Mouse (Mus musculus) kidney, postnatal 14 days (tissue): ENCODE data around the gene Stxbp5.
A peak's percentile ranks its signal among the peaks of the same experiment; 100 is the strongest.
"Not testable (repeated sequence)": the region's sequence is repeated elsewhere in the genome, so short reads cannot be mapped to it uniquely, and the experiment has no call there.

Experiments
- DNase-seq: peaks from one replicate; pipeline ENCODE4 v3.0.0; 2022; ENCODE audit warnings: mixed read lengths

Stxbp5 gene

DNA sequence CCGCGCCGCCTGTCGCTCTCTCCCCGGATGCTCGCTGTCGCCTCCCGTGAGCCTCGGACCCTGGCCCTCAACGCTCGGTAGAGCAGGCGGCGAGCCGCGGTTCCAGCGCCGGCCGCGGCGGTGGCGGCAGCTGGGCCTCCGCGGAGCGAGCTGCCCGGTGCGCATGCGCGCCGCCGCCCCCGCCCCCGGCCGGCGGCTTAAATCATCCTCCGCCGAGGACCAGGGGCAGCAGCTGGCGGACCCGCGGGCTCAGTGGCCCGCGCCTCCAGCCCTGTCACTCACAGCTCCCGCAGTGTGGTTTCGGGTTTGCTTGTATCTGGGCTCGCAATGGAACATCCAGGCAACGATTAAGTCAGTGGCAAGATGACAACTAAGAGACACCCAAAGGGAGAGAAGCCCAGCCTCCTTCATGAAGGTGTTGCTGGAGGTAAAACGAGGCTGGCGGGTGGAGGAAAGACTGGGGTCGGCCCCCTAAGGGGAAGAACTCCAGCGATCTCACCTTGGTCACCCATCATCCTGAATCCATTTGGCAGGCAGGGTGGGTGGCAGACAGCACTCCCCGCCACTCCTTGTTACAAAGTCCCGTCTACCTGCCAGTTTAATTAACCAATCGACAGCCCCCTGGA, at the start of gene Stxbp5:
Gene Stxbp5, minus strand, starts transcription at position 9 of the 626 bp plus-strand sequence.
- DNase-seq, result peak; percentile 90

DNA sequence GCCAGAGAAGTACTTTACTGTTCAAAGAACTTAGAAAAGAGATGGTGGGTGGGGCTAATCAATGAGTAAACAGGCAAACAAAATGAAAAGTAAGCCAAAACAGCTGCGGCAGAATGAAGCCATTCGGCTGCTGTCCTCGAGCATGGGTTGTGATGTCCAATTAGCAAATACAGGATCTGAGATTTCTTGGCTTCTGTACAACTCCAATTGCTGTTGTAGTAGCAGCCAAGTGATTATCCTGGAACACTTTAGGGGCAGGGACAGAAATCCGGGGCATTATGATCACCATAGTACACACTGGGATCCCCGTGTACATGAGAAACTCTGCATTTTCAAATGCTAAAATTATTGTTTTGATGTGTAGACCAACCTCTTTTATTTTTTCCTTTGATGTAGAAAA, 11.5 kb upstream of the Stxbp5 start:
- no peak for DNase-seq

- DNase-seq, result peak; percentile 45
Observed at GRCm38 (mm10) chr10:9907919-9908502, 7.1 kb upstream of the Stxbp5 start.

DNA sequence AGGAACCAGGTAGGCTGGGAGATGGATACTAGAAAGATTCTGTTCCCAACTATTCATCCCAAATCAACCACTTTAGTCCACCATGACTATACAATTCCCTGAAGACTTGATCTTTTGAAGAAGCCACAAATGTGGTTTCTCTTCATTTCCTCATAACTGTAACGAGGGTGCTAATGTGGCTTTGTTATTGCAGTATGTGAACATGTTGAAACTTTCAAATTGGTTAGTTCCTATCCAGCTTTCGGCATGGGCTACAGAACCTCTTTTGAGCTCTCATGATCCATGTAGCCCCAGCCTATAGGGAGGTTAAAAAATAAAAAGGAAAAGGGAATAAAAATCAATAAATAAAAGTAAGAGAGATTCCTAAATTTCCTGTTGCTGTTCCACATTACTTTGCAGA, 6.6 kb upstream of the Stxbp5 start:
- DNase-seq, result no peak

DNA sequence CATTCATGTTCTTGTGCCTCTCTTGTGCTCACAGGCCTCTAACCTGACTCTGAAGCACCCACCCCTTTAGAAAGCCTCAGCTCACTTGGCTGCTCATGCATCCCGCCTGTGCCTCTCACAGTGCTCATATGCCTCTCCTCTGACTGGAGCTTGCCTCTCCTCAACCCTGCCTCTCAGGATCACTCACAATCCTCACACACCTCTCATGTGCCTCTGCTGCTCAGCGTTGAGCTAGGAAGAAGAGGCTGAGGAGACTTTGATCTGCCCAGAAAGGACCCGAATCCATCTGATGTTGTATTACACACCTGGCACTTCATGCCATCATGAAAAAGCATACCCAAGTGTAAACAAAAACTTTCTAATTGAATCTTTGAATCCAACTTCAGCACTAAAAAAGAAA, 5.3 kb upstream of the Stxbp5 start:
- DNase-seq, result no peak

DNA sequence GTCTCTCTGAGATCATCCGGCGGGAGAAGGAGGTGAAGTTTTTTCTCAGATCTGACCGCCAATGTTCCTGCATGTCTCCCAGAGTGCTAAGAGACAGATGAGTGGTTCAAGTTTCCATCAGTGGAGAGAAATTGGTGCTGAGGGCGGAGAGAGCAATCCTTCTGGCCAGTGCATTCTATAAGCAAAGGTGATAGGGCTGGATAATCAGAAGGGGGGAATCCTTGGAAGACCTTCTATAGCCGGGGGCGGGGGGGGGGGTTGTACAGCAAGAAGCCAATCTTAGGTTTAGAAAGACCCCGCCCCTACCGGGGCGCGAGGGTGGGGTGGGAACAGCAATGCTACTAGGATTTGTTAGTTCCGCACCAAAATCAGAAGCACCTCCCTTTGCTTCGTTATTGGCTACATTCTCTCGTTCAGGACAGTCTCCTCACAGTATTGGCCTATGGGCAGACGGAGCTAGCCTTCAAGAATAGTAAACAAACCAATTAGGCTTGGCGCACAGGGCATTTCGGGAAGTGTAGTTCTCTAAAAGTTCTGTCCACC, 889 bp upstream of the Stxbp5 start:
- peak; percentile 91 for DNase-seq

GRCm38 (mm10) chr10:9900315-9901070, 386 bp downstream of the Stxbp5 start:
- DNase-seq, result peak; percentile 56

- DNase-seq, result peak; percentile 15
Observed at GRCm38 (mm10) chr10:9899816-9900215, 1.1 kb downstream of the Stxbp5 start.

DNA sequence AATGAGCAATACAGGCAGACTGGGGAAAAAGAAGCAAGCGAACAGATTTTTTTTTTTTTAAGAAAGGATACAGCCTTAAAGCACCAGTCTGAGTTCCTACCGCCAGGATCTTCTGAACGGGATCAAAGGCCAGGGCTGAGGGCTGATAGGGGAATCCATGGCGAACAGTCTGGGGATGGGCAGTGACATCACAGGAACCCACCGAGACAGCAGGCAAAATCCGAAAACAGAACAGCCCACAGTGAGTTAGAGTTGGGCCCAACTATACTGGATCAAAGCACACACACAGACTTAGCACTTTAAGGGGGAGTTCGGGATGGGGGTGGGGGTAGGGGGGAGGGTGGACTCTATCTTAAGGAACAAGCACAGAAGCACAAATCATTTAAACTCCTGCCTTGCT, 1.8 kb downstream of the Stxbp5 start:
- DNase-seq, result no peak

DNA sequence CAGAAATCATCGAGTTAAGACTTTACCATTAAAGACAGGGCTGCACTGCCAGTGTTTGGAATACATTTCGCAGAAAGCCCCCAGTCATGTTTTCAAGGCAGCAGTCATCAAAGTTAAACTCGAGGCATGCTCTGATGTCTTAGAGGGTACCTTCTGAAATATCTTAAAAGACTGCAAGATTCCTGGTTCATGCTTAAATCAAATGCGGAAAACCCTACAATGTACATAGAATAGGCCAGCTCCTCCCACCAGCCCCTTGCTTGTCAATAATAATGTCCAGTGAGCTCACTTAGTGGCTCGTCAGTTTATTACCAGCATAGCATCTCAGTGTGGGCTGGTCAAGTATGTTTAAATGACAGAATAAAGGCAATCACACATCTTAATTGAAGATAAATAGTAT, 3.0 kb downstream of the Stxbp5 start:
- no peak for DNase-seq

DNA sequence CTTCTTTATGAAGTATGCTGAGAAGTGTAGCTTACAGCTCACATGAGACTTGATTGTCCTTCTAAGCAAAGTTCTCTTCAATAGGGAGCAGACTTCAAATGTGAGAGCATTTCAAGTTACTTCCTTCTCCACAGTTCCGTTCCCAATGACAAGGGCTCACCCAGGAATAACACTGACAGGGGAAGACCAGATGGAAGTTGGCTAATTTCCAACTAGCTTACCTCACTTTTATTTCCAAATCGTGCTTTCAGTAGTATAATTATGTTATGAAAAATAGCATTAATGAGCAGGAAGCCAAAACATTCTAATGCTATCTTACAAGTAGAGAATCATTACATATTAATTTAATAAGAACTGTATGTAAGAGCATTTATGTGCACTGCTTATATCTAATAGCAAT, 7.3 kb downstream of the Stxbp5 start:
- no peak for DNase-seq

- no peak for DNase-seq
Observed at GRCm38 (mm10) chr10:9889651-9890050, 11.2 kb downstream of the Stxbp5 start.

DNA sequence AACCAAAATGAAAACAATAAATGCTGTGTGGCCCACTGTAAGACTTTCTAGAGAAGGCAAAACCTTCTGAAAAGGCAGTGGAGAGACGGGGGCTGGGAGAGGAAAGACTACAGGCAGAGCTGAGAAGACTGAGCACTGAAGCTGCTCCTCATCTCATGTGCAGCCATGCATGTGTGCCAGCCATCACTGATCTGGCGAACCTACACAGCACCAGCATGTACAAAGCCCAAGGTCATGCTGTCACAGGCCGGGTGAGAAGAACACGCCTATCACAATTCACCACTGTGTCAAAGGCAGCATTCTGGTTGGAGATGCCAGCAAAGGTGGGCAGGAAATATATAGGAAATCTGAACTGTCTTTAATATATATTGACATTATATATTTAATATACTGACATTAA, 12.2 kb downstream of the Stxbp5 start:
- no peak for DNase-seq

DNA sequence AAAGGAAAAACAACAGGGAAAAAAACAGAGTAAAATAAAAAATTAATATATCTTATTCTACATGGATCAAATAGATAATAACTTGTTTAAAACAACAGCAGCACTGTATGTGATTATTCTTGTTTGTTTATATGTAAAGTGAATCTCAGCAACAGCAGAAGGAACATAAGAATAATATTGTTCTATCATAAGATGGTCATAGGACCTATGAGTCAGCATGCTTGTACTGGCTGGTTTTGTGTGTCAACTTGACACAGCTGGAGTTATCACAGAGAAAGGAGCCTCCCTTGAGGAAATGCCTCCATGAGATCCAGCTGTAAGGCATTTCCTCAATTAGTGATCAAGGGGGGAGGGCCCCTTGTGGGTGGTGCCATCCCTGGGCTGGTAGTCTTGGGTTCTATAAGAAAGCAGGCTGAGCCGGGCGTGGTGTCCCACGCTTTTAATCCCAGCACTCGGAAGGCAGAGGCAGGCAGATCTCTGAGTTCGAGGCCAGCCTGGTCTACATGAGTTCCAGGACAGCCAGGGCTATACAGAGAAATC, 19.0 kb downstream of the Stxbp5 start:
- not testable (repeated sequence) for DNase-seq

GRCm38 (mm10) chr10:9880070-9880728, 20.7 kb downstream of the Stxbp5 start:
- DNase-seq, result no peak

- no peak for DNase-seq
Observed at GRCm38 (mm10) chr10:9878821-9879489, 21.9 kb downstream of the Stxbp5 start.

DNA sequence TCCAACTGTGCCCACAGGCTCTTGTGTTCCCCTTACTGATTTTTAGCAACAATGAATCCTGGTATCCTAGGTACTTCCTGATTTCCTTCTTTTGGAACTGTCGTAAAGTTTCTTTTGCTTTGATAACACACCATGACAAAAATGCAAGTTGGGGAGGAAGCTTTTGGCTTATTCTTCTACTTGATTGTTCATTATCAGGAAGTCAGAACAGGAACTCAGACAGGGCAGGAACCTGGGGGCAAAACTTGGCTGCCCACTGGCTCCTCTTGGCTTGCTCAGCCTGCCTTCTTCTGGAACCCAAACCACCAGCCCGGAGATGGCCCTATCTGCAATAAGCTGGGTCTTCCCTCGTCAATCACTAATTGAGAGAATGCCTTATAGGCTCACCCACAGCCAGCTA, 25.0 kb downstream of the Stxbp5 start:
- DNase-seq, result no peak

DNA sequence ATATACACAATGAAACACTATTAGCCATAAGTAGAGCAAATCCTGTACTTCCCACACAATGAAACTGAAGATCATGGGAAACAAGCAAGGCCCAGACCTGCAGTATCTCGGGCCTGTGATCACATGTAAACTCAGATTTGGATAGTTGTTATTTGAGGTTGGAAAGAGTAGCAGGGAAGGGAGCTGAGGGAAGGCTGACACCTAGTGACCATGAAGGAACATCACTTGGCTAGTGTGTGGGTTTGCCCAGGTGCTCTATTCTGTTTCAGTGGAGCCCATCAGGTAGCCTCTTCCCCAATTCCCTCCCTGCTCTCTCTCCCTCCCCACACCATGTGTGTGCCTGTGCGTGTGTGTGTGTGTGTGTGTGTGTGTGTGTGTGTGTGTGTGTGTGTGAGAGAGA, 28.7 kb downstream of the Stxbp5 start:
- DNase-seq, result no peak

DNA sequence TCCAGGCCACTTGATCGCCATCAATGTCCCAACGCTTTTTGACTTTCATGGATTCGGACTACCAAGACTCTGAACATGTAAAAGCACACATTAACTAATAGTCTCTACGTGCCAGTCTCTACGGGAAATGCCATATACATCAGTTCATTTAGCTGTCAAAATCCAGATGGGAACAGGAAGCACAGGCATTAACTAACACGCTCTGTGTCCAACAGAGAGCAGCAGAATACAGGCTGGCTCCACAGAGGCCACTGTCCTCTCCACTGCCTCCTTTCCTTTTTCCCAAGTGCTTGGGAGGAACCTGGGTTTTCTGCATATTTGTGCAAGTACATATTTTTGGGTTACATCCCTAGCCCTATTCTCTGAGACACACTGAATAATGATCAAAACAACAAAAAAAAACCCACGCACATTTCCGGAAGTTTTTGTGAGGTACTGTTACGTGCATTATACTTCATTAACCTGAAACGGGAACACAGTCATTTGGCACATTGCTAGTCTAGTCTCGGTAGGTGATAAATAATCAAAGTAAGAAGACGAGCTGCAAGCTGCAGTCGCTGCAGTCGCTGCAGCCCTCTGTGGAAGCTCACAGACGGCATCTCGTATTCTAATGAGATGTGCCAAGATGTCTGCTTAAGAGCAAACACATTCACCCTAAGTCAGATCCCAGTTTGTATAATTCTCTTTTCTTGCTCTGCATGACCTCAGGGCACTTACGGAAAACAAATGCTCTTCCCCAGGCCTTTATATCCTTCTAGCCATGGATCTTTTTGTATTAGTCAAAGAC, 33.9 kb downstream of the Stxbp5 start:
- peak; percentile 48 for DNase-seq

- no peak for DNase-seq
Observed at GRCm38 (mm10) chr10:9860022-9860421, 40.9 kb downstream of the Stxbp5 start.

GRCm38 (mm10) chr10:9859476-9859875, 41.4 kb downstream of the Stxbp5 start:
- no peak for DNase-seq

GRCm38 (mm10) chr10:9857850-9858249, 43.0 kb downstream of the Stxbp5 start:
- no peak for DNase-seq
